Comparison of ENCODE assay signal across 8 mouse cellular contexts in genomic region chr15:83171712-83172481, GRCm38 (mm10). TPM values are rescaled to one million over a fixed set of nuclear protein-coding genes. Genes with fewer than 3 reads are reported as not detected.
DNase-seq lines count a peak whose midpoint lies in the region; ATAC-seq and TF ChIP-seq lines count a peak whose summit lies in the region.

No protein-coding gene starts in this region.

- peak overlapping the region; percentile 92 for H3K4me3 ChIP-seq in heart, embryonic 12.5 days
- H3K4me3 ChIP-seq in kidney, postnatal 0 days (replicated peaks; ENCODE audit: low read depth, low read length): peak overlapping the region; percentile 79
- H3K4me3 ChIP-seq in liver, embryonic 11.5 days (ENCODE audit: low read depth, low read length): peak overlapping the region; percentile 97
- peak overlapping the region; percentile 97 for H3K4me3 ChIP-seq in stomach, embryonic 14.5 days (ENCODE audit: low read depth, low read length)

- no peaks in the 10 kb centered on the region for H3K27me3 ChIP-seq in heart, embryonic 12.5 days (replicated peaks)
- H3K27me3 ChIP-seq in kidney, postnatal 0 days (ENCODE audit: insufficient read depth, low read length): no peaks in the 10 kb centered on the region
- H3K27me3 ChIP-seq in liver, embryonic 11.5 days (replicated peaks; ENCODE audit: control insufficient read depth, insufficient read depth, low read length): no peaks in the 10 kb centered on the region
- no peaks in the 10 kb centered on the region for H3K27me3 ChIP-seq in stomach, embryonic 14.5 days (ENCODE audit: control insufficient read depth, insufficient read depth, low read length)

- H3K4me2 ChIP-seq in heart, embryonic 12.5 days: peak overlapping the region; percentile 94
- H3K4me2 ChIP-seq in kidney, postnatal 0 days (ENCODE audit: low read length): peak overlapping the region; percentile 95
- H3K4me2 ChIP-seq in liver, embryonic 11.5 days: peak overlapping the region; percentile 98
- H3K4me2 ChIP-seq in stomach, embryonic 14.5 days (replicated peaks; ENCODE audit: low read depth, low read length): peak overlapping the region; percentile 88

- H3K9me3 ChIP-seq in heart, embryonic 12.5 days (replicated peaks): no peaks in the 10 kb centered on the region
- H3K9me3 ChIP-seq in kidney, postnatal 0 days (replicated peaks; ENCODE audit: low read length): no peaks in the 10 kb centered on the region
- H3K9me3 ChIP-seq in liver, embryonic 11.5 days (ENCODE audit: control insufficient read depth, low read length): no peaks in the 10 kb centered on the region
- no peaks in the 10 kb centered on the region for H3K9me3 ChIP-seq in stomach, embryonic 14.5 days (ENCODE audit: control insufficient read depth, low read depth, low read length)

- H3K9ac ChIP-seq in heart, embryonic 12.5 days: peak overlapping the region; percentile 93
- peak overlapping the region; percentile 84 for H3K9ac ChIP-seq in kidney, postnatal 0 days (ENCODE audit: low read depth, low read length)
- H3K9ac ChIP-seq in liver, embryonic 11.5 days (ENCODE audit: low read depth, low read length): peak overlapping the region; percentile 94
- peak overlapping the region; percentile 83 for H3K9ac ChIP-seq in stomach, embryonic 14.5 days (replicated peaks; ENCODE audit: low read depth, low read length)

- under 1% methylated on average over 67 of the region's 67 CpGs for WGBS in heart, embryonic 12.5 days
- under 1% methylated on average over 67 of the region's 67 CpGs for WGBS in kidney, postnatal 0 days
- WGBS in liver, embryonic 11.5 days: under 1% methylated on average over 67 of the region's 67 CpGs
- 1% methylated on average over 65 of the region's 67 CpGs for WGBS in stomach, embryonic 14.5 days

- H3K36me3 ChIP-seq in heart, embryonic 12.5 days: no peaks in the 10 kb centered on the region
- H3K36me3 ChIP-seq in kidney, postnatal 0 days (ENCODE audit: insufficient read depth, low read length): no peaks in the 10 kb centered on the region
- H3K36me3 ChIP-seq in liver, embryonic 11.5 days (ENCODE audit: control insufficient read depth, insufficient read depth, low read length): peaks cover 3% of the 10 kb centered on the region; the same call in 1 of the 2 replicates
- H3K36me3 ChIP-seq in stomach, embryonic 14.5 days (ENCODE audit: control insufficient read depth, insufficient read depth, low read length): no peaks in the 10 kb centered on the region

- peak overlapping the region; percentile 77 for H3K27ac ChIP-seq in heart, embryonic 12.5 days (ENCODE audit: poor library complexity, severe bottlenecking)
- peak overlapping the region; percentile 93 for H3K27ac ChIP-seq in kidney, postnatal 0 days
- H3K27ac ChIP-seq in liver, embryonic 11.5 days (ENCODE audit: low read depth, low read length): peak overlapping the region; percentile 95
- H3K27ac ChIP-seq in stomach, embryonic 14.5 days (ENCODE audit: low read length): peak overlapping the region; percentile 87

- peak; percentile 59 for TF ChIP-seq CTCF in kidney, postnatal 0 days (IDR thresholded peaks at IDR 0.05; ENCODE audit: low read depth)

- peak; percentile 98 to 99 for DNase-seq in B cell, adult 2 months
- peak; percentile 99 for DNase-seq in brain, adult 2 months (ENCODE audit: low read depth, low spot score)
- DNase-seq in kidney, postnatal 0 days (ENCODE audit: low spot score): peak; percentile 97
- DNase-seq in liver, embryonic 11.5 days (ENCODE audit: low spot score): peak; percentile 94
- peak; percentile 99 for DNase-seq in naive thymus-derived CD4-positive, alpha-beta T cell, adult 2 months (ENCODE audit: low read depth)

- peaks cover 39% of the 10 kb centered on the region for H3K4me1 ChIP-seq in heart, embryonic 12.5 days (replicated peaks)
- peaks cover 41% of the 10 kb centered on the region for H3K4me1 ChIP-seq in kidney, postnatal 0 days (replicated peaks; ENCODE audit: insufficient read depth, low read length)
- peaks cover 44% of the 10 kb centered on the region for H3K4me1 ChIP-seq in liver, embryonic 11.5 days (replicated peaks; ENCODE audit: control insufficient read depth, insufficient read depth, low read length)
- peaks cover 29% of the 10 kb centered on the region for H3K4me1 ChIP-seq in stomach, embryonic 14.5 days (ENCODE audit: control insufficient read depth, insufficient read depth, low read length)

- ATAC-seq in erythroblast, adult 5-6 weeks (replicated peaks; ENCODE audit: low FRiP score, poor library complexity, severe bottlenecking): peak; percentile 80
- peak; percentile 96 for ATAC-seq in heart, embryonic 12.5 days (ENCODE audit: insufficient number of reproducible peaks, low FRiP score)
- peak; percentile 93 for ATAC-seq in kidney, postnatal 0 days (replicated peaks; ENCODE audit: low FRiP score, low read depth)
- ATAC-seq in liver, embryonic 11.5 days (replicated peaks; ENCODE audit: low FRiP score): peak; percentile 87
- ATAC-seq in stomach, embryonic 14.5 days (ENCODE audit: insufficient number of reproducible peaks, insufficient read depth, low FRiP score, low read depth): peak; percentile 93

RNA-seq across cellular contexts. Expression of gene Cyb5r3, which starts 0.5 kb away (rescaled TPM):
- total RNA-seq in erythroblast, adult 5-6 weeks (2015; ENCODE audit: low replicate concordance): 71.7 and 84.2 TPM in 2 replicates
- 40.7 and 52.0 TPM in 2 replicates for total RNA-seq in erythroblast, adult 5-6 weeks (2017; ENCODE audit: low replicate concordance)
- polyA plus RNA-seq in heart, embryonic 12.5 days (2016; fragmentation: Nextera tagmentation; extraction: Ambion mirVana): 132 and 136 TPM in 2 replicates
- 90.9 and 104 TPM in 2 replicates for polyA plus RNA-seq in kidney, postnatal 0 days (2015; fragmentation: Nextera tagmentation; extraction: Ambion mirVana)
- polyA plus RNA-seq in liver, embryonic 11.5 days (2014; fragmentation: Nextera tagmentation; extraction: Ambion mirVana): 210 and 219 TPM in 2 replicates
- polyA plus RNA-seq in stomach, embryonic 14.5 days (2014; fragmentation: Nextera tagmentation; extraction: Ambion mirVana): 207 and 214 TPM in 2 replicates

RNA-seq across cellular contexts. Expression of gene Poldip3, which starts 22.7 kb away (rescaled TPM):
- total RNA-seq in erythroblast, adult 5-6 weeks (2015; ENCODE audit: low replicate concordance): 27.4 and 35.7 TPM in 2 replicates
- total RNA-seq in erythroblast, adult 5-6 weeks (2017; ENCODE audit: low replicate concordance): 52.5 and 62.3 TPM in 2 replicates
- 89.1 and 90.7 TPM in 2 replicates for polyA plus RNA-seq in heart, embryonic 12.5 days (2016; fragmentation: Nextera tagmentation; extraction: Ambion mirVana)
- 88.6 and 101 TPM in 2 replicates for polyA plus RNA-seq in kidney, postnatal 0 days (2015; fragmentation: Nextera tagmentation; extraction: Ambion mirVana)
- 117 and 127 TPM in 2 replicates for polyA plus RNA-seq in liver, embryonic 11.5 days (2014; fragmentation: Nextera tagmentation; extraction: Ambion mirVana)
- polyA plus RNA-seq in stomach, embryonic 14.5 days (2014; fragmentation: Nextera tagmentation; extraction: Ambion mirVana): 158 and 161 TPM in 2 replicates

RNA-seq across cellular contexts. Expression of gene Rrp7a, which starts 49.3 kb away (rescaled TPM):
- 3.3 and 13.0 TPM in 2 replicates for total RNA-seq in erythroblast, adult 5-6 weeks (2015; ENCODE audit: low replicate concordance)
- total RNA-seq in erythroblast, adult 5-6 weeks (2017; ENCODE audit: low replicate concordance): 9.1 and 30.8 TPM in 2 replicates
- 39.3 and 44.8 TPM in 2 replicates for polyA plus RNA-seq in heart, embryonic 12.5 days (2016; fragmentation: Nextera tagmentation; extraction: Ambion mirVana)
- polyA plus RNA-seq in kidney, postnatal 0 days (2015; fragmentation: Nextera tagmentation; extraction: Ambion mirVana): 52.9 and 56.2 TPM in 2 replicates
- polyA plus RNA-seq in liver, embryonic 11.5 days (2014; fragmentation: Nextera tagmentation; extraction: Ambion mirVana): 71.1 and 77.6 TPM in 2 replicates
- polyA plus RNA-seq in stomach, embryonic 14.5 days (2014; fragmentation: Nextera tagmentation; extraction: Ambion mirVana): 45.9 and 49.3 TPM in 2 replicates

Comparison
In these comparisons a context has a peak if more than half of its experiments do, and no peak if none do; other contexts are left out.
1. Peak in every context shown above with its lines: DNase-seq, ATAC-seq, H3K4me3 ChIP-seq and H3K27ac ChIP-seq.